Mouse (Mus musculus) neural tube, postnatal 0 days (tissue): ENCODE results near the gene Pno1. TPM values are rescaled to one million over a fixed set of nuclear protein-coding genes. Genes with fewer than 3 reads are reported as not detected.

ENCODE experiments used
- polyA plus RNA-seq: library from polyadenylated mRNA; unstranded; fragments of >200 nt; fragmentation: Nextera tagmentation; extraction: Ambion mirVana; gene quantifications from 2 replicates; pipeline ENCODE4 v1.2.1, GENCODE M21; 2015

Pno1 gene
- polyA plus RNA-seq = 59.6 and 65.9 TPM in 2 replicates

GRCm38 (mm10) chr11:17211258-17212140 lies at the start of gene Pno1:
TSS of gene Pno1 (minus strand) at chr11:17211568.

GRCm38 (mm10) chr11:17257443-17257842 lies 46.1 kb upstream of the Pno1 start, which contains the start of gene C1d:
TSS of gene C1d (plus strand) at chr11:17257579.

GRCm38 (mm10) chr11:17181807-17182206 lies 29.6 kb downstream of the Pno1 start, which contains the start of gene Wdr92:
TSS of gene Wdr92 (plus strand) at chr11:17182107.

GRCm38 (mm10) chr11:17158858-17159737 lies 52.3 kb downstream of the Pno1 start, which contains the start of gene Ppp3r1:
TSS of gene Ppp3r1 (plus strand) at chr11:17159263.

Other genes with a start within 250 kb of the Pno1 start
- gene Cnrip1, start 160.0 kb downstream of the Pno1 start, polyA plus RNA-seq = 193 and 208 TPM in 2 replicates
- gene Plek, start 159.2 kb downstream of the Pno1 start, polyA plus RNA-seq = 3.9 and 4.5 TPM in 2 replicates
- 303 and 329 TPM in 2 replicates for gene Ppp3r1, start 52.3 kb downstream of the Pno1 start, polyA plus RNA-seq
- 11.6 and 13.3 TPM in 2 replicates for gene Wdr92, start 29.5 kb downstream of the Pno1 start, polyA plus RNA-seq
- gene C1d, start 46.0 kb upstream of the Pno1 start, polyA plus RNA-seq = 160 and 164 TPM in 2 replicates